17 mouse cellular contexts compared by ENCODE assay signal in the genomic region with DNA sequence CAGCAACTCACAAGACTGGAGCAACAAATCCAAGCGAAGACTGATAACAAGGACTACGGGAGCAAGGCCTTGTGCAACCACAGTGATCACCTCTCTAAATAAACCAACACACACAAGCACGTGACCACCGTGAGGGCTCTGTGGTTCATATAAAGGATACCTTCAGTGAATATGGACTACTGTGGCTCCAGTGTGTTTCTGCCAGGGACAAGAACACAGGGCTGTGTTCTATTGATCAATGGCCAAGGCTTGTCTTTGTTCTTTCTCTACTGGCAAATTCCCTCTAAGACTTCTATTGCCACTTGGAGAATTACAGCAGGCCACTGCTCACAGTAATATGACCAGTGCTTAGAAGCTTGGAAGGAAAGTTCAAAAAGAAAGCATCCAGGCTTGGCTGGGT.
"Had no signal": no experiment of that assay in that cellular context is flagged by ENCODE, and none has a peak within 500 bp of the region (broad histone marks: within the 10 kb centered on the region; RNA-seq: fewer than 3 reads in every experiment).

No protein-coding gene starts in this region.

- H3K4me3 ChIP-seq: limb, embryonic 10.5 days; liver, embryonic 15.5 days; megakaryocyte, embryonic 14.5 days; midbrain, embryonic 15.5 days; neural tube, embryonic 12.5 days; stomach, embryonic 15.5 days had no signal

- H3K4me1 ChIP-seq: limb, embryonic 10.5 days; liver, embryonic 15.5 days; megakaryocyte, embryonic 14.5 days; neural tube, embryonic 12.5 days; stomach, embryonic 15.5 days had no signal

- ATAC-seq: intestine, embryonic 16.5 days; midbrain, embryonic 15.5 days had no signal

- H3K9ac ChIP-seq: liver, embryonic 15.5 days; lung, embryonic 14.5 days; midbrain, embryonic 15.5 days; neural tube, embryonic 12.5 days; stomach, embryonic 15.5 days had no signal

- H3K27me3 ChIP-seq: liver, embryonic 15.5 days; midbrain, embryonic 15.5 days; neural tube, embryonic 12.5 days; stomach, embryonic 15.5 days had no signal

- H3K9me3 ChIP-seq: limb, embryonic 10.5 days; liver, embryonic 15.5 days; megakaryocyte, embryonic 14.5 days; midbrain, embryonic 15.5 days; neural tube, embryonic 12.5 days; stomach, embryonic 15.5 days had no signal

- H3K4me2 ChIP-seq: liver, embryonic 11.5 days; liver, embryonic 15.5 days; lung, embryonic 14.5 days; midbrain, embryonic 11.5 days; midbrain, embryonic 15.5 days; neural tube, embryonic 12.5 days; stomach, embryonic 15.5 days had no signal

- H3K27ac ChIP-seq: limb, embryonic 10.5 days; liver, embryonic 15.5 days; macrophage; midbrain, embryonic 15.5 days; neural tube, embryonic 12.5 days; stomach, embryonic 15.5 days had no signal

- DNase-seq: kidney, adult 2 months; kidney, postnatal 25 days; lung, embryonic 14.5 days; lung, postnatal 10 days; retina, postnatal 1 day; right cerebral cortex, postnatal 4 days; thymus, postnatal 36 days had no signal

- H3K36me3 ChIP-seq: limb, embryonic 10.5 days; liver, embryonic 15.5 days; midbrain, embryonic 15.5 days; neural tube, embryonic 12.5 days; stomach, embryonic 15.5 days had no signal
